Mouse (Mus musculus): ENCODE results near the gene Scgb2b2.

Gene Scgb2b2

GRCm38 (mm10) chr7:31290208-31290607 is at the start of gene Scgb2b2:
Gene Scgb2b2 (plus strand): TSS chr7:31290508.
- no peak for DNase-seq (ENCODE audit: low read depth, low spot score)

GRCm38 (mm10) chr7:31291721-31292120 is 1.4 kb downstream of the Scgb2b2 start, which contains the start of gene Scgb1b2:
Gene Scgb1b2 (minus strand): TSS chr7:31291821.
- DNase-seq (ENCODE audit: low read depth, low spot score): no peak

Measured in mesoderm, embryonic 11.5 days (tissue).